Mouse (Mus musculus): ENCODE results near the gene Gdap2.

Gdap2 gene

GRCm38 (mm10) chr3:100162315-100163105 lies at the start of gene Gdap2, which contains the start of gene Wdr3:
Gdap2 (plus strand) TSS chr3:100162381.
Wdr3 (minus strand) TSS chr3:100162407.
- DNase-seq (ENCODE audit: low read depth, low spot score), result peak; percentile 85

- no peak for DNase-seq (ENCODE audit: low read depth, low spot score)
These were observed 43.5 kb upstream of the Gdap2 start for GRCm38 (mm10) chr3:100118681-100119080.

GRCm38 (mm10) chr3:100121961-100122360 lies 40.2 kb upstream of the Gdap2 start:
- no peak for DNase-seq (ENCODE audit: low read depth, low spot score)

GRCm38 (mm10) chr3:100122445-100122844 lies 39.7 kb upstream of the Gdap2 start:
- no peak for DNase-seq (ENCODE audit: low read depth, low spot score)

- no peak for DNase-seq (ENCODE audit: low read depth, low spot score)
These were observed 1.3 kb upstream of the Gdap2 start for GRCm38 (mm10) chr3:100160682-100161445.

- DNase-seq (ENCODE audit: low read depth, low spot score), result no peak
These were observed 391 bp upstream of the Gdap2 start for GRCm38 (mm10) chr3:100161665-100162314.

GRCm38 (mm10) chr3:100163556-100163955 lies 1.4 kb downstream of the Gdap2 start:
- DNase-seq (ENCODE audit: low read depth, low spot score), result no peak

GRCm38 (mm10) chr3:100164991-100165390 lies 2.8 kb downstream of the Gdap2 start:
- DNase-seq (ENCODE audit: low read depth, low spot score), result no peak

GRCm38 (mm10) chr3:100176031-100176430 lies 13.8 kb downstream of the Gdap2 start:
- DNase-seq (ENCODE audit: low read depth, low spot score), result no peak

GRCm38 (mm10) chr3:100180471-100180870 lies 18.3 kb downstream of the Gdap2 start:
- no peak for DNase-seq (ENCODE audit: low read depth, low spot score)

- peak; percentile 64 for DNase-seq (ENCODE audit: low read depth, low spot score)
These were observed 27.3 kb downstream of the Gdap2 start for GRCm38 (mm10) chr3:100189444-100189843.

- no peak for DNase-seq (ENCODE audit: low read depth, low spot score)
These were observed 27.7 kb downstream of the Gdap2 start for GRCm38 (mm10) chr3:100189861-100190260.

GRCm38 (mm10) chr3:100194210-100194609 lies 32.0 kb downstream of the Gdap2 start:
- DNase-seq (ENCODE audit: low read depth, low spot score), result peak; percentile 13

- no peak for DNase-seq (ENCODE audit: low read depth, low spot score)
These were observed 39.4 kb downstream of the Gdap2 start for GRCm38 (mm10) chr3:100201554-100201953.

GRCm38 (mm10) chr3:100206973-100207372 lies 44.8 kb downstream of the Gdap2 start:
- DNase-seq (ENCODE audit: low read depth, low spot score), result no peak

GRCm38 (mm10) chr3:100215469-100215868 lies 53.3 kb downstream of the Gdap2 start:
- no peak for DNase-seq (ENCODE audit: low read depth, low spot score)

- DNase-seq (ENCODE audit: low read depth, low spot score), result no peak
These were observed 63.3 kb downstream of the Gdap2 start for GRCm38 (mm10) chr3:100225326-100225959.

- no peak for DNase-seq (ENCODE audit: low read depth, low spot score)
These were observed 65.3 kb downstream of the Gdap2 start for GRCm38 (mm10) chr3:100227509-100227908.

- DNase-seq (ENCODE audit: low read depth, low spot score), result no peak
These were observed 66.8 kb downstream of the Gdap2 start for GRCm38 (mm10) chr3:100228981-100229380.

- DNase-seq (ENCODE audit: low read depth, low spot score), result no peak
These were observed 74.7 kb downstream of the Gdap2 start for GRCm38 (mm10) chr3:100236725-100237436.

- DNase-seq (ENCODE audit: low read depth, low spot score), result no peak
These were observed 80.0 kb downstream of the Gdap2 start for GRCm38 (mm10) chr3:100242230-100242629.

Measured in embryo, embryonic 11.5 days (tissue).